Mouse (Mus musculus) kidney, embryonic 15.5 days (tissue): ENCODE measurements at regions not wholly inside any gene's neighbourhood (a gene's known extent, or its start where the extent isn't known, plus 50 kb on each side); places are given as distances from the start of the nearest gene placed in this dataset.

Experiments used
- ATAC-seq: fragments of 200-750 bp; cut with Nextera tagmentation; replicated peaks from 2 replicates; pipeline ENCODE4 v1.8.0; 2017; ENCODE audit warnings: moderate TSS enrichment; ENCODE audit not compliant: low FRiP score
- H3K27ac ChIP-seq: fragments of 300-500 bp; sonication (generic); 2 replicates; pipeline ENCODE4 v1.5.1; 2015; ENCODE audit warnings: mild to moderate bottlenecking, inconsistent platforms
- H3K27me3 ChIP-seq: fragments of 300-500 bp; sonication (generic); 2 replicates; pipeline ENCODE4 v1.6.1; 2015; ENCODE audit warnings: inconsistent platforms
- H3K36me3 ChIP-seq: fragments of 300-500 bp; sonication (generic); 2 replicates; pipeline ENCODE4 v1.6.1; 2015; ENCODE audit warnings: inconsistent platforms
- H3K4me1 ChIP-seq: fragments of 300-500 bp; sonication (generic); 2 replicates; pipeline ENCODE4 v1.6.1; 2015; ENCODE audit warnings: inconsistent platforms
- H3K4me2 ChIP-seq: fragments of 300-500 bp; sonication (generic); 2 replicates; pipeline ENCODE4 v1.6.1; 2015; ENCODE audit warnings: moderate library complexity, mild to moderate bottlenecking, inconsistent platforms
- H3K4me3 ChIP-seq: fragments of 300-500 bp; sonication (generic); replicated peaks from 2 replicates; pipeline ENCODE4 v1.5.1; 2015; ENCODE audit warnings: mild to moderate bottlenecking, inconsistent platforms
- H3K9ac ChIP-seq: fragments of 300-500 bp; sonication (generic); 2 replicates; pipeline ENCODE4 v1.6.1; 2015; ENCODE audit warnings: mild to moderate bottlenecking, inconsistent platforms
- H3K9me3 ChIP-seq: fragments of 300-500 bp; sonication (generic); replicated peaks from 2 replicates; pipeline ENCODE4 v1.6.1; 2016; ENCODE audit warnings: inconsistent platforms
- WGBS: fragments of 180-500 bp; shearing (Covaris S2); methylation state at CpG from one replicate; pipeline ENCODE4 v1.1.7; 2015; ENCODE audit warnings: mixed read lengths; 5-methylcytosine and 5-hydroxymethylcytosine counted together

GRCm38 (mm10) chr9:62624562-62625044 lies 53.0 kb upstream of the Itga11 start:
- Histone ChIP-seq H3K36me3 (no peaks in the 10 kb centered on the region), H3K4me3 (no peak overlapping the region), H3K27ac (no peak overlapping the region), H3K4me1 (peaks cover 12% of the 10 kb centered on the region), H3K9ac (no peak overlapping the region), H3K9me3 (no peaks in the 10 kb centered on the region), H3K4me2 (no peak overlapping the region), H3K27me3 (no peaks in the 10 kb centered on the region)
- WGBS = 79% methylated on average over 8 of the region's 8 CpGs
- no peak for ATAC-seq

- no peaks in the 10 kb centered on the region for H3K9me3 ChIP-seq
- WGBS = 34% methylated on average over 6 of the region's 6 CpGs
- ATAC-seq = 0 out of 2 replicates have a peak, but pooled peaks have one; percentile 36
- H3K27ac ChIP-seq = 0 out of 2 replicates have a peak overlapping the region, but pooled peaks have one; percentile 4
- no peaks in the 10 kb centered on the region for H3K36me3 ChIP-seq
- no peak overlapping the region for H3K9ac ChIP-seq
- H3K27me3 ChIP-seq = no peaks in the 10 kb centered on the region
- H3K4me2 ChIP-seq = no peak overlapping the region
- H3K4me3 ChIP-seq = no peak overlapping the region
- peaks cover 17% of the 10 kb centered on the region for H3K4me1 ChIP-seq
Observed at GRCm38 (mm10) chr9:62627071-62628000, 50.3 kb upstream of the Itga11 start.
